Mouse (Mus musculus): ENCODE measurements around the gene Pdia3. TPM values are rescaled to one million over a fixed set of nuclear protein-coding genes. Genes with fewer than 3 reads are reported as not detected.

Gene Pdia3
- polyA plus RNA-seq, 1 experiment from 2014 or later = 371 TPM

DNA sequence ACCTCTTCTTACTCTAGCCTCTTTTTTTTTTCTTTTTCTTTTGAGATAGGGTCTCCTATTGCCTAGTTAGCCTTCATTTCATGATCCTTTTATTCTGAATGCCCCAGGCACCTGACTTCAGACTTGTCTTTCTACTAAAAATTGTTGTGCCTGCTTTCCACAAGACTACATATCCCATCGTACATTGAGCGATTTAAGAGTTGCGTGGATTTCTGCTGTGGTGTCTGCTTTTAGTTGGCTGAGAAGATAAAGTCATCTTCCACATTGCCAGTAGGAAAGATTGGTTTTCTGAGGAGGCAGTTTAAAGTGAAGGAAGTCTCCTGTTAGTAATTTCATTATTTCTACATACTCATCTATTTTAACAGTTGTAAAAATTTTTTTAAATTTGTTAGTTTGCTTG is 2.0 kb downstream of the Pdia3 start:
- TF ChIP-seq EP300 (IDR thresholded peaks at IDR 0.05) = no peak
- TF ChIP-seq CTCF (IDR thresholded peaks at IDR 0.05) = no peak
- Histone ChIP-seq H3K4me3 (ENCODE audit: low read depth, low read length) (no peak overlapping the region), H3K4me1 (ENCODE audit: insufficient read depth, low read depth, low read length) (peaks cover 16% of the 10 kb centered on the region; the same call in 1 of the 2 replicates), H3K27me3 (replicated peaks; ENCODE audit: insufficient read depth, low read length) (no peaks in the 10 kb centered on the region), H3K4me2 (replicated peaks; ENCODE audit: low read depth, low read length) (peak overlapping the region; percentile 71; the same call in 1 of the 2 replicates), H3K9me3 (ENCODE audit: low read length) (no peaks in the 10 kb centered on the region), H3K9ac (replicated peaks; ENCODE audit: low read depth) (no peak overlapping the region), H3K27ac (ENCODE audit: low read length) (no peak overlapping the region), H3K36me3 (ENCODE audit: insufficient read depth, low read length) (no peaks in the 10 kb centered on the region)
- DNase-seq (ENCODE audit: low spot score) = no peak
- WGBS = 68% methylated on average over 3 of the region's 3 CpGs
- no peak for ATAC-seq

DNA sequence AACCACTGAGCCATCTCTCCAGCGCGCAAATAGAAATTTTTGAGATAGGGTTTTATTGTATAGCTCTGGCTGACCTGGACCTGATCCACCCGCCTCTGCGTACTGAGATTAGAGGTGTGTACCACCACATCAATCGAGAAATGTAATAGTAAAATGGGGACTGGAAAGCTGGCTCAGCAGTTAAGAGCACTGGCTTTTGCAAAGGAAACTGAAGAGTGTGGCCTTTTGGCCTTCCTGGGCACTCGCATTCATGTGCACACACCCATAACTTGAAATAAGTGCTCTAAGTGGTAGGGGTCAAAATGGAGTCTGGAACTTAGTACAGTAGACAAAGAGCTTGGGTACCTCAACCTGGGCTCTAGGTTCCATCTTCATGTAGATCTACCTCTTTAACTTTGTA is 2.8 kb downstream of the Pdia3 start:
- H3K4me1 ChIP-seq (ENCODE audit: insufficient read depth, low read depth, low read length) = peaks cover 16% of the 10 kb centered on the region; the same call in 1 of the 2 replicates
- H3K9me3 ChIP-seq (ENCODE audit: low read length) = no peaks in the 10 kb centered on the region
- no peaks in the 10 kb centered on the region for H3K36me3 ChIP-seq (ENCODE audit: insufficient read depth, low read length)
- H3K9ac ChIP-seq (replicated peaks; ENCODE audit: low read depth) = 0 out of 2 replicates have a peak overlapping the region, but pooled peaks have one; percentile 13
- 79% methylated on average over 6 of the region's 6 CpGs for WGBS
- TF ChIP-seq EP300 (IDR thresholded peaks at IDR 0.05) = no peak
- TF ChIP-seq CTCF (IDR thresholded peaks at IDR 0.05) = no peak
- DNase-seq (ENCODE audit: low spot score) (peak; percentile 16), ATAC-seq (no peak)
- H3K27me3 ChIP-seq (replicated peaks; ENCODE audit: insufficient read depth, low read length) = no peaks in the 10 kb centered on the region
- H3K27ac ChIP-seq (ENCODE audit: low read length) = no peak overlapping the region
- no peak overlapping the region for H3K4me2 ChIP-seq (replicated peaks; ENCODE audit: low read depth, low read length)
- H3K4me3 ChIP-seq (ENCODE audit: low read depth, low read length) = no peak overlapping the region

DNA sequence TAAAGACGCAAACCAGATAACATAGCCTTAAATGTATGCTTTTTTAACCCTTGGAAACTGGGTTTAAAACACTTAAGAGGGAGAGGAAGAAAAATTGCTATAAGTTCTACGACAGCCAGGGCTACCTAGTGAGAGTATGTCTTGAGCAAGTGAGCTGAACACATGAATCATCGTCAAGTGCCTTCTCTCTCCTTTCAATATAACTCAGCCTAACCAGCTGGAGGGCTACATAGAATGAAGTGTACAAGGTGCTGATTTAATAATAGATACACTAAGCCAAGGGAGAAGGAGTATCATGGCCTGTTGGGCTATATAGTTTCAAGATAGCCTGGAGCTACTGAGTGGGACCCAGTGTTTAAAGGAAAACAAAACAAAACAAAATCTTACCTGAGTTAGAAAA is 4.9 kb downstream of the Pdia3 start:
- Histone ChIP-seq H3K27ac (ENCODE audit: low read length) (no peak overlapping the region), H3K4me3 (ENCODE audit: low read depth, low read length) (no peak overlapping the region), H3K4me1 (ENCODE audit: insufficient read depth, low read depth, low read length) (peaks cover 16% of the 10 kb centered on the region; the same call in 1 of the 2 replicates), H3K4me2 (replicated peaks; ENCODE audit: low read depth, low read length) (no peak overlapping the region), H3K36me3 (ENCODE audit: insufficient read depth, low read length) (peaks cover 10% of the 10 kb centered on the region; the same call in 1 of the 2 replicates), H3K9ac (replicated peaks; ENCODE audit: low read depth) (no peak overlapping the region), H3K27me3 (replicated peaks; ENCODE audit: insufficient read depth, low read length) (no peaks in the 10 kb centered on the region), H3K9me3 (ENCODE audit: low read length) (no peaks in the 10 kb centered on the region)
- no peak for ATAC-seq
- 65% methylated on average over 3 of the region's 3 CpGs for WGBS
- no peak for TF ChIP-seq CTCF (IDR thresholded peaks at IDR 0.05)
- TF ChIP-seq EP300 (IDR thresholded peaks at IDR 0.05) = no peak
- peak; percentile 32 for DNase-seq (ENCODE audit: low spot score)

DNA sequence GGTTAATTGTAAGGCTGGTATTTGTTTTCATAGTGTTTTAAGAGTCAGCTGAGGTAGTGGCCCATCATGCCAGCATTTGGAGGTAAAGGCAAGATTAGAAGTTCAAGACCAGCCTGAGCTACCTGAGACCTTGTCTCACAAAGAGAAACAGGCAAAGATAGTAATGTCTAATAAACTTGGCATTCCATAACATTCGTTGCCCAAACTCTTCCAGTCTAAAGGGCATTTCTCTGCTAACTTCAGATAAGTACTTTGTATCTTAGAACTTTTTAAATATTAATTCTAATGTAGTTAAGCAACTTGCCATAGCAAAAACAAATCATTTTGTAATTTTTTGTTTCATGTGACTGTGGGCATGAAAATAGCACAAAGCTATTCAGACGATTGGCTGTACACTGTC is 9.6 kb downstream of the Pdia3 start:
- H3K4me1 ChIP-seq (ENCODE audit: insufficient read depth, low read depth, low read length) = peaks cover 3% of the 10 kb centered on the region; the same call in 1 of the 2 replicates
- no peaks in the 10 kb centered on the region for H3K27me3 ChIP-seq (replicated peaks; ENCODE audit: insufficient read depth, low read length)
- WGBS = 90% methylated on average over 2 of the region's 2 CpGs
- ATAC-seq = no peak
- H3K36me3 ChIP-seq (ENCODE audit: insufficient read depth, low read length) = peaks cover 17% of the 10 kb centered on the region
- H3K9ac ChIP-seq (replicated peaks; ENCODE audit: low read depth) = no peak overlapping the region
- no peak overlapping the region for H3K4me2 ChIP-seq (replicated peaks; ENCODE audit: low read depth, low read length)
- no peak overlapping the region for H3K4me3 ChIP-seq (ENCODE audit: low read depth, low read length)
- H3K9me3 ChIP-seq (ENCODE audit: low read length) = no peaks in the 10 kb centered on the region
- TF ChIP-seq CTCF (IDR thresholded peaks at IDR 0.05) (no peak), EP300 (IDR thresholded peaks at IDR 0.05) (no peak)
- no peak for DNase-seq (ENCODE audit: low spot score)
- H3K27ac ChIP-seq (ENCODE audit: low read length) = no peak overlapping the region

DNA sequence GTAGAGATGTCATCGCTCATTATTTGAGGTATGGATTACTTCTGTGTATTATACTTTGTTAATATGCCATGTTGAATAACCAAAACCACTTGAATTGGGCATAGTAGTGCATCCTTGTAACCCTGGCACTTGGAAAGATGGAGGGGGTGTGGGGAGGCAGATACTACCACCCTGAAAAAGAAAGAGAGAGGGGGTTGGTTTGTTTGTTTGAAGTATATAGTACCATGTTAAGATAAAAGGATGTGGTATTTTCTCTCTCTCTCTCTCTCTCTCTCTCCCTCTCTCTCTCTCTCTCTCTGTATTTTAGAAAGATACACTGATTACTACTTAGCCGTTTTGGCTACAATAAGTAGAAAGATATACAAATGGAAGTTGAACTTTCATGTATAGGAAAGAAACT is 12.3 kb downstream of the Pdia3 start:
- H3K36me3 ChIP-seq (ENCODE audit: insufficient read depth, low read length) = peaks cover 35% of the 10 kb centered on the region
- ATAC-seq (no peak), DNase-seq (ENCODE audit: low spot score) (no peak)
- WGBS = 87% methylated on average over 2 of the region's 2 CpGs
- no peaks in the 10 kb centered on the region for H3K27me3 ChIP-seq (replicated peaks; ENCODE audit: insufficient read depth, low read length)
- H3K4me2 ChIP-seq (replicated peaks; ENCODE audit: low read depth, low read length) = no peak overlapping the region
- H3K4me3 ChIP-seq (ENCODE audit: low read depth, low read length) = no peak overlapping the region
- H3K9ac ChIP-seq (replicated peaks; ENCODE audit: low read depth) = no peak overlapping the region
- H3K9me3 ChIP-seq (ENCODE audit: low read length) = no peaks in the 10 kb centered on the region
- H3K4me1 ChIP-seq (ENCODE audit: insufficient read depth, low read depth, low read length) = no peaks in the 10 kb centered on the region
- TF ChIP-seq CTCF (IDR thresholded peaks at IDR 0.05) = no peak
- TF ChIP-seq EP300 (IDR thresholded peaks at IDR 0.05) = no peak
- no peak overlapping the region for H3K27ac ChIP-seq (ENCODE audit: low read length)

DNA sequence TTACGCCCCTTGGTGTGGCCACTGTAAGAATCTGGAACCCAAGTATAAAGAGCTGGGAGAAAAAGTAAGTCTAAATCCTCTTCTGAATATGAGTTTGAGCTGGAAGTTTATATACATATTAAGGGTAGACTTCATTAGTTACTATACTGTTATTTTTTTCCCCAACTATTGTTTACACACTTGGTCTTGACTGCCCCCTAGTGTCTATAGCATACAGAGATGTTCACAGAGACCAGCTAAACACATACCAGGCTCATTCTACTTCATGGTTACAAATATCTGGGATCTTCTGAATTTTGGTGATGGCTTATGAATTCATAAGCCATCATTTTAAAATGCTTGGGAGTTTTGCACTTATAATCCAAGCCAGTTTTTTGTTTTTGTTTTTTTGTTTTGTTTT is 21.3 kb downstream of the Pdia3 start:
- Histone ChIP-seq H3K9ac (replicated peaks; ENCODE audit: low read depth) (no peak overlapping the region), H3K27ac (ENCODE audit: low read length) (no peak overlapping the region), H3K27me3 (replicated peaks; ENCODE audit: insufficient read depth, low read length) (no peaks in the 10 kb centered on the region), H3K4me2 (replicated peaks; ENCODE audit: low read depth, low read length) (no peak overlapping the region), H3K4me3 (ENCODE audit: low read depth, low read length) (no peak overlapping the region), H3K4me1 (ENCODE audit: insufficient read depth, low read depth, low read length) (no peaks in the 10 kb centered on the region), H3K9me3 (ENCODE audit: low read length) (no peaks in the 10 kb centered on the region), H3K36me3 (ENCODE audit: insufficient read depth, low read length) (peaks cover 43% of the 10 kb centered on the region)
- DNase-seq (ENCODE audit: low spot score) (peak; percentile 72), ATAC-seq (no peak)
- WGBS = 100% methylated on average over 1 of the region's 1 CpGs
- TF ChIP-seq EP300 (IDR thresholded peaks at IDR 0.05) (no peak), CTCF (IDR thresholded peaks at IDR 0.05) (peak; percentile 64)

DNA sequence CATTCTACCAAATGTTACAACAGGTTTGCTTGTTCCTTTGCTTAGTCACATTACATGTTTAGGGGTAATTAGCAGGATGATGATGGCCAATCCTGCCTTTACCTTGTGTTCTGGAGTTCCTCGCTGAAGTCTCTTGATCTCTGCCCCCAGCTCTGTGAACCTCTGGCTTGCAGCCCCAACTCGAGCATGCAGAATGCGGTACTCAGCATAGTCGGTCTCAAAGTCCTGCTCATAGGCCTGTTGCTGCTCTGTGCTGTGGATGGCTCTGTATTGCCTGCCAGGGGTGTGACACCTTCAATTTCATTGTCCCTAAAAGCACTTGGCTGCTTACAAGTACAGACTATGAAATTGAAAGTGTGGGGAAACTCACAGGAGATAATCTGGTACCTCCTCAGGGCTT is 26.2 kb downstream of the Pdia3 start:
- no peak for ATAC-seq
- peaks cover 12% of the 10 kb centered on the region; the same call in 1 of the 2 replicates for H3K36me3 ChIP-seq (ENCODE audit: insufficient read depth, low read length)
- no peak overlapping the region for H3K4me3 ChIP-seq (ENCODE audit: low read depth, low read length)
- TF ChIP-seq CTCF (IDR thresholded peaks at IDR 0.05) = no peak
- no peak for TF ChIP-seq EP300 (IDR thresholded peaks at IDR 0.05)
- no peak overlapping the region for H3K4me2 ChIP-seq (replicated peaks; ENCODE audit: low read depth, low read length)
- no peaks in the 10 kb centered on the region for H3K9me3 ChIP-seq (ENCODE audit: low read length)
- H3K27me3 ChIP-seq (replicated peaks; ENCODE audit: insufficient read depth, low read length) = no peaks in the 10 kb centered on the region
- H3K9ac ChIP-seq (replicated peaks; ENCODE audit: low read depth) = no peak overlapping the region
- peaks cover 13% of the 10 kb centered on the region; the same call in 1 of the 2 replicates for H3K4me1 ChIP-seq (ENCODE audit: insufficient read depth, low read depth, low read length)
- WGBS = 60% methylated on average over 4 of the region's 4 CpGs
- H3K27ac ChIP-seq (ENCODE audit: low read length) = no peak overlapping the region
- no peak for DNase-seq (ENCODE audit: low spot score)
